15 mouse cellular contexts compared by ENCODE assay signal in genomic region chr3:27067206-27067605, GRCm38 (mm10).
DNase-seq lines count a peak whose midpoint lies in the region; ATAC-seq and TF ChIP-seq lines count a peak whose summit lies in the region.
"Had no signal": no experiment of that assay in that cellular context is flagged by ENCODE, and none has a peak within 500 bp of the region (broad histone marks: within the 10 kb centered on the region; RNA-seq: fewer than 3 reads in every experiment).

No protein-coding gene starts in this region.

- in situ Hi-C loops in ES-E14 (cut with MboI; ENCODE audit: low sequenced_read_pairs in 2 of 2, unreplicated experiment in 2 of 2): no loop called here

- DNase-seq in 416B (ENCODE audit: low read depth): peak; percentile 64
- DNase-seq in ES-E14 (ENCODE audit: low read depth, low spot score): peak; percentile 60
- DNase-seq in embryo, embryonic 11 days: peak; percentile 21
- no peak for DNase-seq in ovary, postnatal 14 days (ENCODE audit: low spot score)
- DNase-seq in thymus, postnatal 14 days: no peak
- DNase-seq in forebrain, embryonic 11.5 days (ENCODE audit: low spot score): no peak
- DNase-seq: cerebellum, adult 11 months; kidney, adult 11 months; thymus, adult 2 months had no signal

- no peak for ATAC-seq in intestine, postnatal 0 days
- ATAC-seq in intestine, embryonic 15.5 days: no peak
- no peak for ATAC-seq in forebrain, embryonic 11.5 days (replicated peaks; ENCODE audit: low FRiP score)
- ATAC-seq: activated CD4-positive, CD25-positive, alpha-beta regulatory T cell, adult 4 months; midbrain, embryonic 15.5 days had no signal

- H3K36me3 ChIP-seq in intestine, postnatal 0 days (ENCODE audit: control insufficient read depth, insufficient read depth): no peaks in the 10 kb centered on the region
- no peaks in the 10 kb centered on the region for H3K36me3 ChIP-seq in intestine, embryonic 15.5 days
- no peaks in the 10 kb centered on the region for H3K36me3 ChIP-seq in ES-E14 (ENCODE audit: control insufficient read depth, insufficient read depth, low read length, poor library complexity, severe bottlenecking)
- no peaks in the 10 kb centered on the region for H3K36me3 ChIP-seq in forebrain, embryonic 11.5 days (ENCODE audit: control insufficient read depth, insufficient read depth, low read length)
- H3K36me3 ChIP-seq: heart, embryonic 10.5 days; limb, embryonic 12.5 days; midbrain, embryonic 15.5 days had no signal

- no peaks in the 10 kb centered on the region for H3K27me3 ChIP-seq in intestine, postnatal 0 days (replicated peaks; ENCODE audit: control insufficient read depth, insufficient read depth, low read length)
- no peaks in the 10 kb centered on the region for H3K27me3 ChIP-seq in intestine, embryonic 15.5 days (replicated peaks)
- no peaks in the 10 kb centered on the region for H3K27me3 ChIP-seq in forebrain, embryonic 11.5 days (ENCODE audit: control insufficient read depth, insufficient read depth, low read length)
- H3K27me3 ChIP-seq: limb, embryonic 12.5 days; midbrain, embryonic 15.5 days had no signal

- no peaks in the 10 kb centered on the region for H3K4me1 ChIP-seq in intestine, postnatal 0 days (replicated peaks; ENCODE audit: control insufficient read depth, insufficient read depth, low read length)
- no peaks in the 10 kb centered on the region for H3K4me1 ChIP-seq in intestine, embryonic 15.5 days (replicated peaks)
- H3K4me1 ChIP-seq in ES-E14 (ENCODE audit: control insufficient read depth in 2 of 2, insufficient read depth in 2 of 2, low read length in 2 of 2, poor library complexity in 1 of 2): peaks cover 17 to 19% of the 10 kb centered on the region in 2 experiments
- H3K4me1 ChIP-seq in forebrain, embryonic 11.5 days (replicated peaks; ENCODE audit: control insufficient read depth, insufficient read depth, low read length): no peaks in the 10 kb centered on the region
- H3K4me1 ChIP-seq: heart, embryonic 10.5 days; limb, embryonic 12.5 days; midbrain, embryonic 15.5 days had no signal

- no peak overlapping the region for H3K27ac ChIP-seq in intestine, postnatal 0 days (ENCODE audit: low read depth, low read length)
- no peak overlapping the region for H3K27ac ChIP-seq in intestine, embryonic 15.5 days
- H3K27ac ChIP-seq in ES-E14 (ENCODE audit: insufficient read depth, low read depth, low read length, poor library complexity, severe bottlenecking): no peak overlapping the region
- H3K27ac ChIP-seq in forebrain, embryonic 11.5 days (ENCODE audit: low read depth, low read length): no peak overlapping the region
- H3K27ac ChIP-seq: heart, embryonic 10.5 days; limb, embryonic 12.5 days; midbrain, embryonic 15.5 days had no signal

- no peak overlapping the region for H3K9ac ChIP-seq in intestine, postnatal 0 days (ENCODE audit: low read depth, low read length)
- H3K9ac ChIP-seq in intestine, embryonic 15.5 days: no peak overlapping the region
- H3K9ac ChIP-seq in ES-E14 (ENCODE audit: insufficient read depth, low read depth, low read length, poor library complexity, severe bottlenecking): no peak overlapping the region
- no peak overlapping the region for H3K9ac ChIP-seq in forebrain, embryonic 11.5 days (ENCODE audit: low read length)
- H3K9ac ChIP-seq: limb, embryonic 12.5 days; midbrain, embryonic 15.5 days had no signal

- no peak overlapping the region for H3K4me3 ChIP-seq in intestine, postnatal 0 days (ENCODE audit: low read depth, low read length)
- no peak overlapping the region for H3K4me3 ChIP-seq in intestine, embryonic 15.5 days (replicated peaks)
- H3K4me3 ChIP-seq in ES-E14 (ENCODE audit: insufficient read depth in 1 of 2, low read depth in 1 of 2, low read length in 2 of 2, poor library complexity in 1 of 2, severe bottlenecking in 1 of 2): no peak overlapping the region
- no peak overlapping the region for H3K4me3 ChIP-seq in forebrain, embryonic 11.5 days (ENCODE audit: low read depth, low read length)
- H3K4me3 ChIP-seq: heart, embryonic 10.5 days; limb, embryonic 12.5 days; midbrain, embryonic 15.5 days had no signal

- peak; percentile 54 for TF ChIP-seq CTCF in intestine, postnatal 0 days (IDR thresholded peaks at IDR 0.05; ENCODE audit: low read depth)

- no peaks in the 10 kb centered on the region for H3K9me3 ChIP-seq in intestine, postnatal 0 days (ENCODE audit: control insufficient read depth)
- no peaks in the 10 kb centered on the region for H3K9me3 ChIP-seq in intestine, embryonic 15.5 days
- H3K9me3 ChIP-seq in ES-E14 (ENCODE audit: control insufficient read depth, insufficient read depth, low read depth, low read length): no peaks in the 10 kb centered on the region
- no peaks in the 10 kb centered on the region for H3K9me3 ChIP-seq in forebrain, embryonic 11.5 days (ENCODE audit: control insufficient read depth, low read length)
- H3K9me3 ChIP-seq: heart, embryonic 10.5 days; limb, embryonic 12.5 days; midbrain, embryonic 15.5 days had no signal

- no peak overlapping the region for H3K4me2 ChIP-seq in intestine, postnatal 0 days (replicated peaks; ENCODE audit: low read depth)
- no peak overlapping the region for H3K4me2 ChIP-seq in intestine, embryonic 15.5 days (replicated peaks)
- H3K4me2 ChIP-seq in forebrain, embryonic 11.5 days (ENCODE audit: low read depth, low read length, severe bottlenecking): no peak overlapping the region
- H3K4me2 ChIP-seq: limb, embryonic 12.5 days; midbrain, embryonic 15.5 days had no signal

TF ChIP-seq in ES-E14, 5 proteins besides CTCF, POLR2A, EP300 and RAD21:
- TF ChIP-seq HCFC1 (IDR thresholded peaks at IDR 0.05; ENCODE audit: borderline replicate concordance, insufficient read depth, low read length) (no peak), MAFK (IDR thresholded peaks at IDR 0.05; ENCODE audit: insufficient read depth, low read depth, low read length) (no peak), ZNF384 (IDR thresholded peaks at IDR 0.05; ENCODE audit: low read depth, low read length) (no peak), CHD2 (IDR thresholded peaks at IDR 0.05; ENCODE audit: low read depth, low read length) (no peak), ZC3H11A (IDR thresholded peaks at IDR 0.05; ENCODE audit: borderline replicate concordance, low read depth, low read length) (no peak)

Comparison
In these comparisons a context has a peak if more than half of its experiments do, and no peak if none do; other contexts are left out.
1. DNase-seq: peak in 416B (single experiment), ES-E14 (single experiment) and embryo, embryonic 11 days (single experiment); none in ovary, postnatal 14 days (single experiment), thymus, postnatal 14 days (single experiment) and forebrain, embryonic 11.5 days (single experiment).